Mouse (Mus musculus) embryonic facial prominence, embryonic 14.5 days (tissue): Measurements from ENCODE around the gene Ucp3. TPM values are rescaled to one million over a fixed set of nuclear protein-coding genes. Genes with fewer than 3 reads are reported as not detected.

ENCODE experiments used
- ATAC-seq: fragments of 200-750 bp; cut with Nextera tagmentation; 2 replicates; pipeline ENCODE4 v1.8.0; 2017; ENCODE audit warnings: low read depth, moderate number of reproducible peaks, moderate TSS enrichment
- DNase-seq: peaks from one replicate; pipeline ENCODE4 v3.0.0-alpha.2; 2015; ENCODE audit warnings: low spot score
- H3K27ac ChIP-seq: fragments of 300-500 bp; sonication (generic); replicated peaks from 2 replicates; pipeline ENCODE4 v1.5.1; 2014; ENCODE audit warnings: low read depth, mild to moderate bottlenecking, low read length, moderate library complexity
- H3K27me3 ChIP-seq: fragments of 300-500 bp; sonication (generic); replicated peaks from 2 replicates; pipeline ENCODE4 v1.6.1; 2014; ENCODE audit warnings: low read length; ENCODE audit not compliant: control insufficient read depth, insufficient read depth
- H3K36me3 ChIP-seq: fragments of 300-500 bp; sonication (generic); 2 replicates; pipeline ENCODE4 v1.6.1; 2014; ENCODE audit warnings: low read length, mixed read lengths; ENCODE audit not compliant: control insufficient read depth, insufficient read depth
- H3K4me1 ChIP-seq: fragments of 300-500 bp; sonication (generic); 2 replicates; pipeline ENCODE4 v1.6.1; 2014; ENCODE audit warnings: antibody characterized with exemption, low read length; ENCODE audit not compliant: control insufficient read depth, insufficient read depth
- H3K4me2 ChIP-seq: fragments of 300-500 bp; sonication (generic); 2 replicates; pipeline ENCODE4 v1.6.1; 2014; ENCODE audit warnings: low read depth, mild to moderate bottlenecking, low read length, moderate library complexity, mixed read lengths
- H3K4me3 ChIP-seq: fragments of 300-500 bp; sonication (generic); 2 replicates; pipeline ENCODE4 v1.5.1; 2014; ENCODE audit warnings: low read depth, mild to moderate bottlenecking, low read length
- H3K9ac ChIP-seq: fragments of 300-500 bp; sonication (generic); 2 replicates; pipeline ENCODE4 v1.6.1; 2014; ENCODE audit warnings: low read depth, mild to moderate bottlenecking, low read length, moderate library complexity, mixed read lengths
- H3K9me3 ChIP-seq: fragments of 300-500 bp; sonication (generic); 2 replicates; pipeline ENCODE4 v1.6.1; 2016; ENCODE audit warnings: low read length; ENCODE audit not compliant: control insufficient read depth
- WGBS: fragments of 180-500 bp; shearing (Covaris S2); extraction: QIAGEN DNeasy Blood & Tissue Kit; methylation state at CpG from one replicate; pipeline ENCODE4 v1.1.7; 2014; 5-methylcytosine and 5-hydroxymethylcytosine counted together
- polyA plus RNA-seq: library from polyadenylated mRNA; unstranded; fragments of >200 nt; fragmentation: Nextera tagmentation; extraction: Ambion mirVana; gene quantifications from 2 replicates; pipeline ENCODE4 v1.2.1, GENCODE M21; 2014

Gene Ucp3
- polyA plus RNA-seq, 1 experiment from 2014 or later, result 0.24 TPM

- no peaks in the 10 kb centered on the region for H3K4me1 ChIP-seq
- 92% methylated on average over 3 of the region's 3 CpGs for WGBS
- H3K36me3 ChIP-seq, result peaks cover 84% of the 10 kb centered on the region
- H3K4me3 ChIP-seq, result no peak overlapping the region
- ATAC-seq (no peak), DNase-seq (no peak)
- H3K9me3 ChIP-seq, result no peaks in the 10 kb centered on the region
- H3K27me3 ChIP-seq, result no peaks in the 10 kb centered on the region
- no peak overlapping the region for H3K27ac ChIP-seq
- H3K9ac ChIP-seq, result no peak overlapping the region
- no peak overlapping the region for H3K4me2 ChIP-seq
These were observed 23.8 kb upstream of the Ucp3 start for GRCm38 (mm10) chr7:100448985-100449384.

- H3K4me1 ChIP-seq, result no peaks in the 10 kb centered on the region
- H3K4me2 ChIP-seq, result no peak overlapping the region
- H3K9ac ChIP-seq, result no peak overlapping the region
- peaks cover 80% of the 10 kb centered on the region for H3K36me3 ChIP-seq
- DNase-seq (no peak), ATAC-seq (no peak)
- no peaks in the 10 kb centered on the region for H3K27me3 ChIP-seq
- H3K4me3 ChIP-seq, result no peak overlapping the region
- 62% methylated on average over 1 of the region's 1 CpGs for WGBS
- H3K27ac ChIP-seq, result no peak overlapping the region
- no peaks in the 10 kb centered on the region for H3K9me3 ChIP-seq
These were observed 14.6 kb upstream of the Ucp3 start for GRCm38 (mm10) chr7:100458153-100458552.

- no peak overlapping the region for H3K27ac ChIP-seq
- DNase-seq, result no peak
- H3K9ac ChIP-seq, result no peak overlapping the region
- no peak overlapping the region for H3K4me2 ChIP-seq
- H3K4me1 ChIP-seq, result no peaks in the 10 kb centered on the region
- ATAC-seq, result no peak
- WGBS, result 94% methylated on average over 3 of the region's 3 CpGs
- no peaks in the 10 kb centered on the region for H3K27me3 ChIP-seq
- H3K36me3 ChIP-seq, result peaks cover 75% of the 10 kb centered on the region
- H3K4me3 ChIP-seq, result no peak overlapping the region
- no peaks in the 10 kb centered on the region for H3K9me3 ChIP-seq
These were observed 12.9 kb upstream of the Ucp3 start for GRCm38 (mm10) chr7:100459862-100460261.

DNA sequence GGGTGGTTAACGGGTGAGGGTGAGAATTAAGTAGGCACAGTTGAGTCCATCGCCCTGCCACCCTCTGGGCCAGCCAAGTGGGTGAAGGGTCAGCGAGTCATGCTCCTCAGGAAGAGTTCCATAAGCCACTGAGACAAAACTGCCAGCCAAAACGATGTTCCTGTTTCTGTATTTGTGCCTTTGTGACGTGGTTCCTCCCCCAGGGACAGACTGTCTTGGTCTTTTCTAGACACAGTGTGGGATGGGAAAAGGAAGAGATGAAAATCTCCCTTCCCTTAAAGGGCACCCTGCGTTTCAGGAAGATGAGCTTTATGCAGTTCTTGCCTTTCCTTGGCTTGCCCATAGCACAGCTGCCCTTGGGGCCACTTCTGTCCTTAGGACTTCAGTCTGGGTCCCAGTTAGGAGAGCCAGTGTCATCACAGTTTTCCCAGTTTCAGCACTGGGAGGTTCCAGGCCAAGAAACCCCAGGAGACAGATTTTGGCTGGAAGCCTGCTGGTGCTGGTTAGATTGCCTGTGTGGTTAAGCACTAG lies 11.1 kb upstream of the Ucp3 start:
- Histone ChIP-seq H3K4me2 (no peak overlapping the region), H3K9me3 (no peaks in the 10 kb centered on the region), H3K36me3 (peaks cover 58% of the 10 kb centered on the region), H3K27me3 (no peaks in the 10 kb centered on the region), H3K4me1 (no peaks in the 10 kb centered on the region), H3K4me3 (no peak overlapping the region), H3K27ac (no peak overlapping the region), H3K9ac (no peak overlapping the region)
- DNase-seq (peak; percentile 25), ATAC-seq (no peak)
- WGBS, result 80% methylated on average over 6 of the region's 6 CpGs

GRCm38 (mm10) chr7:100463194-100463593 lies 9.6 kb upstream of the Ucp3 start:
- Histone ChIP-seq H3K4me2 (no peak overlapping the region), H3K27ac (no peak overlapping the region), H3K9ac (no peak overlapping the region), H3K9me3 (no peaks in the 10 kb centered on the region), H3K4me1 (no peaks in the 10 kb centered on the region), H3K36me3 (peaks cover 43% of the 10 kb centered on the region), H3K4me3 (no peak overlapping the region), H3K27me3 (no peaks in the 10 kb centered on the region)
- DNase-seq (no peak), ATAC-seq (no peak)
- 74% methylated on average over 9 of the region's 9 CpGs for WGBS

GRCm38 (mm10) chr7:100463757-100464156 lies 9.0 kb upstream of the Ucp3 start:
- DNase-seq, result no peak
- WGBS, result 69% methylated on average over 10 of the region's 10 CpGs
- H3K4me1 ChIP-seq, result no peaks in the 10 kb centered on the region
- no peak overlapping the region for H3K27ac ChIP-seq
- H3K9ac ChIP-seq, result no peak overlapping the region
- H3K36me3 ChIP-seq, result peaks cover 40% of the 10 kb centered on the region; the same call in 1 of the 2 replicates
- no peak overlapping the region for H3K4me3 ChIP-seq
- H3K4me2 ChIP-seq, result no peak overlapping the region
- H3K27me3 ChIP-seq, result no peaks in the 10 kb centered on the region
- no peak for ATAC-seq
- no peaks in the 10 kb centered on the region for H3K9me3 ChIP-seq

GRCm38 (mm10) chr7:100464248-100464647 lies 8.5 kb upstream of the Ucp3 start:
- H3K27ac ChIP-seq, result no peak overlapping the region
- H3K4me1 ChIP-seq, result no peaks in the 10 kb centered on the region
- no peak overlapping the region for H3K4me2 ChIP-seq
- no peak for ATAC-seq
- H3K9me3 ChIP-seq, result no peaks in the 10 kb centered on the region
- H3K4me3 ChIP-seq, result no peak overlapping the region
- no peaks in the 10 kb centered on the region for H3K27me3 ChIP-seq
- H3K9ac ChIP-seq, result no peak overlapping the region
- H3K36me3 ChIP-seq, result peaks cover 41% of the 10 kb centered on the region
- no peak for DNase-seq
- WGBS, result 87% methylated on average over 7 of the region's 7 CpGs

DNA sequence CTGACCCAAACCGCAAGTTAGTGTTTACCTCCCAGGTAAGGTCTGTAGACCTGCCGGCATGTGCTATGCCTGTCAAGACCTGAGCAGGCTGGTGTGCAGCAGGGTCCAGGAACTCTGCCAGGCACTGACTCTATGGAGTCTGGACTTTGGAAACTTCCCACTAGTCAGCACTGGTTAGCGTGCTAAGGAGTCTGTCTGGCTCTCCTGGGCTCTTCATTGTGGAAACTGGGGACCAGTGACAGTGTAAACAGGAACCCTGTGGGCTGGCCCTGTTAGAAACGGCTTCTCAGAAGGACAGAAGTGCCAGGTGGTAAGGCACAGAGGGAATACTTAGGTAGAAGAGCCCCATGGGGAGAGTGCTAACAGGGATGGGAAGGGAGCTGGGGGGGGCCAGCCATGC lies 7.5 kb upstream of the Ucp3 start:
- DNase-seq (peak; percentile 29), ATAC-seq (peak; percentile 64)
- Histone ChIP-seq H3K27ac (peak overlapping the region; percentile 59), H3K9me3 (no peaks in the 10 kb centered on the region), H3K4me1 (no peaks in the 10 kb centered on the region), H3K36me3 (peaks cover 40% of the 10 kb centered on the region), H3K9ac (no peak overlapping the region), H3K27me3 (no peaks in the 10 kb centered on the region), H3K4me2 (0 out of 2 replicates have a peak overlapping the region, but pooled peaks have one; percentile 5), H3K4me3 (no peak overlapping the region)
- 75% methylated on average over 4 of the region's 4 CpGs for WGBS

DNA sequence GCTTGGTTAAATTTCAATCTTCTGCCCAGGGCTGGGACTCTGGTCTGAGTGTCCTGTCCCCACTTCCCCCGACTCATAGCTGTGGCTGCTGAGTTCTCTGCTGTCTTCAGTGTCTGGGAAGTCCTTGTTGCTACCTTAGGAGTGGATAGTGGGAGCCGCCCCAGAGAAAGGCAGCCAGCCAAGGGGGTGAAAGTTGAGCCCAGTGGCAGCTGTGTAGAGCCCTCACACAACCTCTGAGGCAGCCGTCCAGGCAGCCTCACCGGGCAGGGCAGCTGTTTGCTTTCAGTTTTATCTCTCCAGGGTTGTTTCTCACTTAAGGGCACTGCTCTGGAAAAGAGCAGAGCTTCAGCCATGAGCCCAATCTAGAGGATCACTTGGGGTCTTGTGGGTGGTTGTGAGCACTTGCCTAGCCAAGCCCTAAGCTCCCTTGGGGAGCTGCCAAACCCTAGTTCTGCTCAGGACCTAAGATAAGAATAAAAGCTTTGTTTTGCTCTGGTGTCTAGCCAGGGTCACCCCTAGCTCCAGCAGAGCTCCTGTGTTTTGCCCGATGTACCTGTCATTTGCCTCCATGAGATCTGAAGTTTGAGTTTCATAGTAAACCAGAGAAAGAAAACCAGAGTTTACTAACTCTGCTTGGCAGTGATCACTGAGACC lies 7.0 kb upstream of the Ucp3 start:
- Histone ChIP-seq H3K4me1 (no peaks in the 10 kb centered on the region), H3K9me3 (no peaks in the 10 kb centered on the region), H3K4me3 (no peak overlapping the region), H3K4me2 (0 out of 2 replicates have a peak overlapping the region, but pooled peaks have one; percentile 5), H3K36me3 (peaks cover 41% of the 10 kb centered on the region), H3K9ac (no peak overlapping the region), H3K27me3 (no peaks in the 10 kb centered on the region), H3K27ac (peak overlapping the region; percentile 59)
- DNase-seq, result peak; percentile 71
- ATAC-seq, result peak; percentile 92
- 48% methylated on average over 5 of the region's 5 CpGs for WGBS
